Mouse (Mus musculus) neural tube, embryonic 11.5 days (tissue): ENCODE measurements around the gene Donson. TPM values are rescaled to one million over a fixed set of nuclear protein-coding genes. Genes with fewer than 3 reads are reported as not detected.
"Not testable (repeated sequence)": the region's sequence is repeated elsewhere in the genome, so short reads cannot be mapped to it uniquely, and the experiment has no call there.

Source experiments
- ATAC-seq: fragments of 200-750 bp; cut with Nextera tagmentation; 2 replicates; pipeline ENCODE4 v1.8.0; 2017; ENCODE audit warnings: moderate number of reproducible peaks, mild to moderate bottlenecking, moderate TSS enrichment, moderate library complexity; ENCODE audit not compliant: insufficient read depth, low FRiP score, low TSS enrichment
- DNase-seq: peaks from one replicate; pipeline ENCODE4 v3.0.0-alpha.2; 2015; ENCODE audit warnings: low spot score
- H3K27ac ChIP-seq: fragments of 300-500 bp; sonication (generic); 2 replicates; pipeline ENCODE4 v1.5.1; 2014; ENCODE audit warnings: low read depth, mild to moderate bottlenecking, low read length
- H3K27me3 ChIP-seq: fragments of 300-500 bp; sonication (generic); 2 replicates; pipeline ENCODE4 v1.6.1; 2014; ENCODE audit warnings: mild to moderate bottlenecking, low read length, mixed read lengths; ENCODE audit not compliant: control insufficient read depth, insufficient read depth
- H3K36me3 ChIP-seq: fragments of 300-500 bp; sonication (generic); 2 replicates; pipeline ENCODE4 v1.6.1; 2014; ENCODE audit warnings: mild to moderate bottlenecking, low read length, moderate library complexity, mixed read lengths; ENCODE audit not compliant: control insufficient read depth, insufficient read depth
- H3K4me1 ChIP-seq: fragments of 300-500 bp; sonication (generic); 2 replicates; pipeline ENCODE4 v1.6.1; 2014; ENCODE audit warnings: low read length, mixed read lengths; ENCODE audit not compliant: control insufficient read depth, insufficient read depth
- H3K4me2 ChIP-seq: fragments of 300-500 bp; sonication (generic); 2 replicates; pipeline ENCODE4 v1.6.1; 2014; ENCODE audit warnings: low read depth, mild to moderate bottlenecking, moderate library complexity
- H3K4me3 ChIP-seq: fragments of 300-500 bp; sonication (generic); 2 replicates; pipeline ENCODE4 v1.5.1; 2014; ENCODE audit warnings: low read depth, low read length
- H3K9ac ChIP-seq: fragments of 300-500 bp; sonication (generic); 2 replicates; pipeline ENCODE4 v1.6.1; 2014; ENCODE audit warnings: mild to moderate bottlenecking, low read length
- H3K9me3 ChIP-seq: fragments of 300-500 bp; sonication (generic); 2 replicates; pipeline ENCODE4 v1.6.1; 2016; ENCODE audit warnings: low read length; ENCODE audit not compliant: control insufficient read depth
- WGBS: fragments of 180-500 bp; shearing (Covaris S2); extraction: QIAGEN DNeasy Blood & Tissue Kit; methylation state at CpG from one replicate; pipeline ENCODE4 v1.1.7; 2014; 5-methylcytosine and 5-hydroxymethylcytosine counted together
- polyA plus RNA-seq: library from polyadenylated mRNA; unstranded; fragments of >200 nt; fragmentation: Nextera tagmentation; extraction: Ambion mirVana; gene quantifications from 2 replicates; pipeline ENCODE4 v1.2.1, GENCODE M21; 2014

Gene Donson
- polyA plus RNA-seq, 1 experiment from 2014 or later: 36.3 TPM

DNA sequence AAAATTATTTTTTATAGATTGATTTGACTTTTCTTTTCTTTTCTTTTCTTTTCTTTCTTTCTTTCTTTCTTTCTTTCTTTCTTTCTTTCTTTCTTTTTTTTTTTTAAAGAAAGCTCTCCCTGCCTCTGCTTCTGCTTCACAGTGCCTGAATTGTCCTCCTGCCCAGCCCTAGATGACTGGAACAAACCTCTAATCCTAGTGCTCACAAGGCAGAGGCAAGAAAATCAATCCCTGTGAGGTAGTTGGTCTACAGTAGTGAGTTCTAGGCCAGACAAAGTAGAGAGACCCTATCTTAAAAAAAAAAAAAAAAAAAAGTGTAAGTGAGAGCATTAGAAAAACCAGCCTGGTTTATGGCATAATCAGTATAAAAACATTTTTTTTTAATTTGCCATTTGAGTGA is 38.8 kb downstream of the Donson start:
- Histone ChIP-seq H3K4me3 (no peak overlapping the region), H3K27me3 (no peaks in the 10 kb centered on the region), H3K9ac (no peak overlapping the region), H3K4me2 (no peak overlapping the region), H3K4me1 (peaks cover 5% of the 10 kb centered on the region; the same call in 1 of the 2 replicates), H3K36me3 (peaks cover 4% of the 10 kb centered on the region), H3K27ac (no peak overlapping the region), H3K9me3 (no peaks in the 10 kb centered on the region)
- no peak for DNase-seq
- ATAC-seq: no peak

DNA sequence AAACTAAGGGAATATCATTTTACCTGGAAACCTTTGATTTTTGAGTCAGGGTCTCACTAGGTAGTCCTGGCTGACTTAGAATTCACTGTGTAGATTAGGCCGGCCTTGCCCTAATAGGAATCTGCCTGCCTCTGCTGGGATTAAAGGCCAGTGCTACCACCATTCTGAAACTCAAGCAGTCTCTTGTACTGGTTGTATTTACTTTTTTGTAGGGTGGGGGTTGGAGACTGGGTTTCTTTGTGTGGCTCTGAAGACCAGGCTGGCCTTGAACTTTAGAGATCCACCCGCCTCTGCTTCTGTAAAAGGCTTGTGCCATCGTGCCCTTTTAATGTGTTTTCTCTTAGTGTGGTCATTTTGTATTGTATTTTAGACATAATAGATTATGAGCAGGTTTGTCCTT is 39.3 kb downstream of the Donson start:
- Histone ChIP-seq H3K4me3 (peak overlapping the region; percentile 70), H3K27ac (no peak overlapping the region), H3K36me3 (peaks cover 3% of the 10 kb centered on the region), H3K4me2 (peak overlapping the region; percentile 98), H3K27me3 (no peaks in the 10 kb centered on the region), H3K9ac (0 out of 2 replicates have a peak overlapping the region, but pooled peaks have one; percentile 18), H3K9me3 (no peaks in the 10 kb centered on the region), H3K4me1 (peaks cover 5% of the 10 kb centered on the region; the same call in 1 of the 2 replicates)
- WGBS: 73% methylated on average over 3 of the region's 3 CpGs
- peak; percentile 11 for DNase-seq
- ATAC-seq: no peak

- Histone ChIP-seq H3K27ac (peak overlapping the region; percentile 94; the same call in 1 of the 2 replicates), H3K4me2 (peak overlapping the region; percentile 98), H3K4me3 (peak overlapping the region; percentile 70), H3K36me3 (peaks cover 3% of the 10 kb centered on the region), H3K4me1 (peaks cover 5% of the 10 kb centered on the region; the same call in 1 of the 2 replicates), H3K9me3 (no peaks in the 10 kb centered on the region), H3K9ac (peak overlapping the region; percentile 85), H3K27me3 (no peaks in the 10 kb centered on the region)
- DNase-seq (peak; percentile 85), ATAC-seq (peak; percentile 56)
- WGBS: under 1% methylated on average over 22 of the region's 25 CpGs
Measured at GRCm38 (mm10) chr16:91648220-91648550, 40.4 kb downstream of the Donson start.

DNA sequence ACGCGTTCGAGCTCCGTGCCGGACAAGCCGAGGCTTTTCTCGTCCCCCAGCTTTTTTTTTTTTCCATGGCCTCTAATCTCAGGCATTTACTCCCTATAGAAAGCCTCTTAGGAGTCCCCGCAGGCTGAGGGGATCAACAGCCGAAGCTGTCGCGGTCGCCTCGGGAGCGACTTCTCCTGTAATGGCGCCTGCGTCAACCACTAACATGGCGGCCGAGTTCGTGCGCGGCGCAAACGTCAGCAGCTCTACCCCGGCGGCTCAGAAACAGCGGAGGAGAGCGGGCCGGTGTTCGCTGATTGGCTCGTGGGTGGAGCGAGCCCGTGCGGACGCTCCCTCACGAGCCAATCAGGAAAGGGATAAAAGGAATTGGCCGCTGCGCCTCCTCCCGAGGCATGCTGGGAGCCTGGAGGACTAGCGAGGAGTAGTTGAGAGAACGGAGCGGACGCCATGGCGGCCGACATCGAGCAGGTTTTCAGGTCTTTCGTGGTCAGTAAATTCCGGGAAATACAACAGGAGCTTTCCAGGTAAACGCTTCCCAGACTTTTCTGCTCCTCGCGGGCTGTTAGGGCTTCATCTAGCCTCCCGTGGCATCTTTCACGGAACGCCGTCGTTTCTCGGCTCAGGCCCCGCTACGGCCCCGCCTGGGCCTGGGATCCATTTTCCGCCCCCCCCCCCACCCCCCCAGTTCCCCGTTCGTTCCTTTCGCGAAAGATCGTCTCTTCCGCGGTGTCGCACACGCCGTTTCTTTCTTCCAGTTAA is 40.9 kb downstream of the Donson start, which contains the start of gene Son:
Gene Son, plus strand, starts transcription at position 46 of the 759 bp plus-strand sequence.
- peaks cover 4% of the 10 kb centered on the region for H3K36me3 ChIP-seq
- WGBS: under 1% methylated on average over 69 of the region's 70 CpGs

DNA sequence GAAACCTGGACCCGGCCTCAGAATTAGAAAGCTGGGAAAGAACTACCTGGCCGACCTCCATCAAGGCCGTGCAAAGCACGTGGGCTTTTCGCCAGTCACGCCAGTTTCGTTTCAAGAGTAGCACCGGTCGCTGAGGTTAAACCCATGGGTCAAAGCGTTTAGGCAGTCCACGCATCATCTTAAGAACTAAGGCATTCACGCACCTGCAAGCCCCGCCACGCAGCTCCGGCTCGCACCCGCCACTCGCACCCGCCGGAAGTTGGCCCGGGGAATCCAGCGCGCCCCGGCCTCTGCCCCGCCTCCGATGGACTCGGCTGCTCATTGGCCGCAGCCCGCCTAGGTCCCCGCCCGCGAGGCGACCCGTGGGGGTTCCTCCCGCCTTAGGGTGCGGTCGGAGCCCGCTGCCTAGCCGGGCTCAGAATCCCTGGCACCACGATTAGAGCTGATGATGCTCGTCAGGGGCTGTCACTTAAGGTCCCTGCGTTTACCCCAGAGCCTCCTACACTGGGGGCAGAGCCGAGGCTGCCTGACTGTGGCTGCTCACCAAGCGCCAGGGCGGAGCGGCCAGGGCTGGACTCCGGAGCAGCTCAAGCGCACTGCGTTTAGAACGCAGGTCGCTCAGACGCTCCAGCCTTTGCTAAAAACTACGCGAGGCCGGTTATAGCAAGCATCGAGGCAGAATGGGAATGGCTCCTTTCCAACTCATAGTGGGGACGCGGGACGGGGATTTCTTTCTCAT is 41.7 kb downstream of the Donson start, which contains the start of gene Gart:
Gene Gart, minus strand, starts transcription at position 272 of the 739 bp plus-strand sequence.
- peak within 1 kb of the TSS; percentile 70 for H3K4me3 ChIP-seq
- peak within 1 kb of the TSS; percentile 98 for H3K4me2 ChIP-seq
- H3K27ac ChIP-seq: peak within 1 kb of the TSS; percentile 94
- H3K9me3 ChIP-seq: no peaks in the 10 kb centered on the region
- DNase-seq: peak; percentile 94
- H3K4me1 ChIP-seq: peaks cover 5% of the 10 kb centered on the region; the same call in 1 of the 2 replicates
- peaks cover 4% of the 10 kb centered on the region for H3K36me3 ChIP-seq
- no peaks in the 10 kb centered on the region for H3K27me3 ChIP-seq
- peak within 1 kb of the TSS; percentile 85 for H3K9ac ChIP-seq
- WGBS: under 1% methylated on average over 59 of the region's 59 CpGs
- peak; percentile 88 for ATAC-seq

More for the DNA sequence above, 40.9 kb downstream of the Donson start, which contains the start of gene Son:
- Histone ChIP-seq H3K27ac (peak within 1 kb of the TSS; percentile 94), H3K27me3 (no peaks in the 10 kb centered on the region), H3K4me2 (peak within 1 kb of the TSS; percentile 98), H3K4me1 (peaks cover 5% of the 10 kb centered on the region; the same call in 1 of the 2 replicates), H3K9me3 (no peaks in the 10 kb centered on the region), H3K9ac (peak within 1 kb of the TSS; percentile 85), H3K4me3 (peak within 1 kb of the TSS; percentile 70)
- DNase-seq (peak; percentile 98), ATAC-seq (peak; percentile 97)

- Histone ChIP-seq H3K4me3 (peak overlapping the region; percentile 70), H3K27ac (no peak overlapping the region), H3K9ac (peak overlapping the region; percentile 37), H3K27me3 (no peaks in the 10 kb centered on the region), H3K4me2 (peak overlapping the region; percentile 98), H3K9me3 (no peaks in the 10 kb centered on the region), H3K4me1 (peaks cover 5% of the 10 kb centered on the region; the same call in 1 of the 2 replicates), H3K36me3 (peaks cover 8% of the 10 kb centered on the region)
- no peak for ATAC-seq
- DNase-seq: peak; percentile 18
- WGBS: 1% methylated on average over 11 of the region's 11 CpGs
Measured at GRCm38 (mm10) chr16:91645995-91646602, 42.5 kb downstream of the Donson start.

DNA sequence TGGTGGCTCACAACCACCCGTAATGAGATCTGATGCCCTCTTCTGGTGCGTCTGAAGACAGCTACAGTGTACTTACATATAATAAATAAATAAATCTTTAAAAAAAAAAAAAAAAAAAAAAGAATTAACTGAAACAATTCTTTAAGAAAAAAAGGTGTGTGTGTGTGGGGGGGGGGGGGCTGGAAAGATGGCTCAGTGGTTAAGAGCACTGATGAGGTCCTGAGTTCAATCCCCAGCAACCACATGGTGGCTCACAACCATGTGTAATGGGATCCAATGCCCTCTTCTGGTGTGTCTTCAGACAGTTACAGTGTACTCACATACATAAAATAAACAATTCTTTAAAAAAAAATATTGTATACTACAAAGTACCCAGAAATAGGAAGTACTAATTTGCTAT is 43.1 kb downstream of the Donson start:
- H3K9me3 ChIP-seq, H3K27me3 ChIP-seq, DNase-seq, H3K4me1 ChIP-seq, H3K36me3 ChIP-seq, ATAC-seq, H3K9ac ChIP-seq, H3K27ac ChIP-seq, H3K4me3 ChIP-seq, H3K4me2 ChIP-seq: not testable (repeated sequence)
- WGBS: no CpG with 5 or more reads among the region's 2 CpGs

GRCm38 (mm10) chr16:91644901-91645300 is 43.7 kb downstream of the Donson start:
- DNase-seq (no peak), ATAC-seq (no peak)
- H3K9me3 ChIP-seq: no peaks in the 10 kb centered on the region
- H3K4me3 ChIP-seq: no peak overlapping the region
- WGBS: 72% methylated on average over 2 of the region's 2 CpGs
- no peak overlapping the region for H3K9ac ChIP-seq
- H3K36me3 ChIP-seq: peaks cover 8% of the 10 kb centered on the region
- no peak overlapping the region for H3K27ac ChIP-seq
- peaks cover 5% of the 10 kb centered on the region; the same call in 1 of the 2 replicates for H3K4me1 ChIP-seq
- H3K4me2 ChIP-seq: no peak overlapping the region
- no peaks in the 10 kb centered on the region for H3K27me3 ChIP-seq
